Mouse (Mus musculus) small intestine, adult 2 months (tissue): ENCODE data around the gene Zfp524.

ENCODE experiments used
- CTCF ChIP-seq: fragments of 200-500 bp; IDR thresholded peaks from 2 replicates; pipeline ENCODE4 v1.5.1; 2012; ENCODE audit warnings: low read depth, mild to moderate bottlenecking, control low read depth, inconsistent platforms, low read length, moderate library complexity, mixed read lengths; ENCODE audit not compliant: insufficient replicate concordance, insufficient read length; ENCODE audit errors: extremely low read depth
- POLR2A ChIP-seq: fragments of 200-500 bp; IDR thresholded peaks from 2 replicates; pipeline ENCODE4 v1.6.1; 2012; ENCODE audit warnings: low read depth, mild to moderate bottlenecking, control low read depth, inconsistent platforms, low read length, moderate library complexity

- TF ChIP-seq CTCF, result no peak
- no peak for TF ChIP-seq POLR2A
Observed at GRCm38 (mm10) chr7:5057381-5057780, 43.2 kb downstream of the Zfp524 start.
